Mouse (Mus musculus): ENCODE results near the gene Cel.

- no peak for TF ChIP-seq CTCF (IDR thresholded peaks at IDR 0.05; ENCODE audit: control insufficient read depth, insufficient read depth, low read length)
- TF ChIP-seq POLR2A (IDR thresholded peaks at IDR 0.05; ENCODE audit: borderline replicate concordance, control insufficient read depth, low read depth, low read length) = no peak
Observed at GRCm38 (mm10) chr2:28539949-28540348, 23.3 kb downstream of the Cel start.

Data from bone marrow, adult 2 months (tissue).